Mouse (Mus musculus) fibroblast of lung, adult 2 months (primary cell): ENCODE measurements around the gene Foxo3.

ENCODE experiments used
- DNase-seq: peaks from one replicate; pipeline ENCODE4 v3.0.0-alpha.2; 2011; ENCODE audit warnings: low read depth

The Foxo3 gene

GRCm38 (mm10) chr10:42249965-42250364, 26.6 kb downstream of the Foxo3 start:
- no peak for DNase-seq

- no peak for DNase-seq
Observed at GRCm38 (mm10) chr10:42248644-42249043, 27.9 kb downstream of the Foxo3 start.

- no peak for DNase-seq
Observed at GRCm38 (mm10) chr10:42248156-42248555, 28.4 kb downstream of the Foxo3 start.

GRCm38 (mm10) chr10:42247125-42247816, 29.3 kb downstream of the Foxo3 start:
- DNase-seq = no peak

- DNase-seq = no peak
Observed at GRCm38 (mm10) chr10:42246483-42246882, 30.1 kb downstream of the Foxo3 start.

GRCm38 (mm10) chr10:42245636-42246035, 30.9 kb downstream of the Foxo3 start:
- no peak for DNase-seq

- no peak for DNase-seq
Observed at GRCm38 (mm10) chr10:42245256-42245601, 31.3 kb downstream of the Foxo3 start.

- no peak for DNase-seq
Observed at GRCm38 (mm10) chr10:42244420-42245255, 31.9 kb downstream of the Foxo3 start.

- DNase-seq = no peak
Observed at GRCm38 (mm10) chr10:42243925-42244324, 32.6 kb downstream of the Foxo3 start.

- DNase-seq = no peak
Observed at GRCm38 (mm10) chr10:42242484-42242883, 34.1 kb downstream of the Foxo3 start.

GRCm38 (mm10) chr10:42241775-42242174, 34.8 kb downstream of the Foxo3 start:
- DNase-seq = no peak

- DNase-seq = no peak
Observed at GRCm38 (mm10) chr10:42239810-42240111, 36.8 kb downstream of the Foxo3 start.

GRCm38 (mm10) chr10:42238923-42239809, 37.4 kb downstream of the Foxo3 start:
- DNase-seq = no peak

- DNase-seq = no peak
Observed at GRCm38 (mm10) chr10:42238296-42238695, 38.3 kb downstream of the Foxo3 start.

GRCm38 (mm10) chr10:42237556-42237955, 39.0 kb downstream of the Foxo3 start:
- no peak for DNase-seq

- DNase-seq = no peak
Observed at GRCm38 (mm10) chr10:42235321-42235720, 41.2 kb downstream of the Foxo3 start.

GRCm38 (mm10) chr10:42232977-42233376, 43.6 kb downstream of the Foxo3 start:
- DNase-seq = no peak

GRCm38 (mm10) chr10:42231847-42232246, 44.7 kb downstream of the Foxo3 start:
- no peak for DNase-seq

- no peak for DNase-seq
Observed at GRCm38 (mm10) chr10:42231100-42231541, 45.4 kb downstream of the Foxo3 start.

GRCm38 (mm10) chr10:42230471-42231099, 46.0 kb downstream of the Foxo3 start:
- DNase-seq = no peak

GRCm38 (mm10) chr10:42227751-42228241, 48.8 kb downstream of the Foxo3 start:
- DNase-seq = no peak

- no peak for DNase-seq
Observed at GRCm38 (mm10) chr10:42226176-42226575, 50.4 kb downstream of the Foxo3 start.
